Mouse (Mus musculus) right cerebral cortex, adult 2 months (tissue): ENCODE data around the gene Gm43720.
"Not testable (repeated sequence)": the region's sequence is repeated elsewhere in the genome, so short reads cannot be mapped to it uniquely, and the experiment has no call there.

Experiments used
- DNase-seq, 2 experiments: peaks; one replicate each; pipeline ENCODE4 v3.0.0; 2021 to 2022; ENCODE audit warnings: low spot score in 2 of 2

Gm43720 gene

DNA sequence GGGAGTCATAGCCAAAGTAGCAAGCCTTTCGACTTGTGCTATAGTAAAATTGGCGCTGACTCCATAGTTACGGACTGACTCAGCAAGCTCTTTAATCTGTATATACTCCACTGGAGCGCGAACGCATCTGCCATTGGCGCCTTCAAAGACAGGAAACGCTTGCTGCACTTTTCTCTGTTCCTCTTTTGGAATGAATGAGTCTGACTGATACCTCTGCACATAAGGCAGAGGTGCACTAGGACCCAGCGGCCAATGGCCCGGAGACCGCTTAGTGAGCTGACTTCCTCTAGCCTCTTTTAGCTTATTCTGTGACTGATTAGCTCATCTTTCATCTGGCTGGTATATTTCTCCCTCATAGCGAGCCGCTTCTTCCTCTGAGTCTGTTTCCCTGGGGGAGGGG, 63.1 kb downstream of the Gm43720 start:
- DNase-seq, result not testable (repeated sequence)
